Comparison of ENCODE assay signal across 8 mouse cellular contexts in the genomic region with DNA sequence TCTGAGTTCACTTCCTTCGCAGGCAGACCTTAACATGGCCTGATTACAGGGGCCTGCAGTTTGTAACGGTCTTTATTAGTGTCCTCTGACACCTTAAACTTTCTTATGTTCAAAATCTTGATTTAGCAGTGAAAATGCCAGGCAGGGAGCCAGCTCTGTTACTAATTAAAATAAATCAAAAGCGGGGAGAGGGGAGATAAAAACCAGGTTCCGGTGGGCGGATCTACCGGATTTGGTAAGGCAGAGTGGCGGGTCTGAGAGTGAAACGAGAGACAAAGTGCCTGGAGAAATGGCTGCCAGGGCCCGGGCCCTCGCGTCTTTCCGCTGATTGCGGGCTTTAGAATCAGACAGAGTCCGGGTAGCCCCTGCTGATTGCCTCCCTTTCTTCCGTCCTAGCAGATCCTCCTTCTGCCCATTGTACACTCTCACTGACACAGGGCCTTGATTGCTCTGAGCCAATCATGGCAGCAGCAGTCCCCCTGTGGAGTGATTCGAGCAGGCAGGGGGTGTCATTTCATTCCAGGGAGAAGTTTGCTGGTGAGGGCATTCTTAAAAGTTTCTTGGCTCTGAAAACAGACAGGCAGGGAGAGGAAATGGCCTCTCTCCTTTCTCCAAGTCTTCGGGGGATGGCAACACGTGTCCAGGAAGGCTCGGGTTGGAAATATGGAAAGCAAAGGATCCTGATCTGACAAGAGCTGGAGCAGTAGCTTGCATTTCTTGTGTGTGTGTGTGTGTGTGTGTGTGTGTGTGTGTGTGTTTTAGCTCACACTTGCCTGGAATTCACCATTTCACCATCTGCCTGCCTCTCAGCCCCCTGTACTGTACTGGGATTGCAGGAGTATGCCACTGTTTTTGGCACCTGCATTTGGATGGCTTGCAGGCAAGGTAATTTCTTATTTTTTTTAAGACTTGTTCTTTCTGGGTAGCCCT. TPM values are rescaled to one million over a fixed set of nuclear protein-coding genes. Genes with fewer than 3 reads are reported as not detected.
DNase-seq lines count a peak whose midpoint lies in the region; ATAC-seq and TF ChIP-seq lines count a peak whose summit lies in the region.
"Had no signal": no experiment of that assay in that cellular context is flagged by ENCODE, and none has a peak within 500 bp of the region (broad histone marks: within the 10 kb centered on the region; RNA-seq: fewer than 3 reads in every experiment).

No protein-coding gene starts in this region.

- DNase-seq in ES-E14 (ENCODE audit: low read depth, low spot score), result peak; percentile 37
- DNase-seq in embryo, embryonic 10.5 days (ENCODE audit: low spot score), result peak; percentile 87
- peak; percentile 69 for DNase-seq in hindbrain, embryonic 10.5 days (ENCODE audit: low spot score)
- no peak for DNase-seq in layer of hippocampus, postnatal 25 days (ENCODE audit: extremely low spot score in 1 of 2, low spot score in 1 of 2)

- peak overlapping the region; percentile 34 to 35 for H3K4me3 ChIP-seq in ES-E14 (ENCODE audit: insufficient read depth in 1 of 2, low read depth in 1 of 2, low read length in 2 of 2, poor library complexity in 1 of 2, severe bottlenecking in 1 of 2)
- peak overlapping the region; percentile 32 for H3K4me3 ChIP-seq in hindbrain, embryonic 10.5 days
- H3K4me3 ChIP-seq in limb, embryonic 12.5 days (replicated peaks), result 0 out of 2 replicates have a peak overlapping the region, but pooled peaks have one; percentile 11
- H3K4me3 ChIP-seq in neural tube, embryonic 15.5 days (replicated peaks), result peak overlapping the region; percentile 17; the same call in 1 of the 2 replicates
- H3K4me3 ChIP-seq: megakaryocyte, embryonic 14.5 days had no signal

- H3K9ac ChIP-seq in ES-E14 (ENCODE audit: insufficient read depth, low read depth, low read length, poor library complexity, severe bottlenecking), result peak overlapping the region; percentile 73
- H3K9ac ChIP-seq in limb, embryonic 12.5 days (replicated peaks), result peak overlapping the region; percentile 12; the same call in 1 of the 2 replicates
- H3K9ac ChIP-seq in neural tube, embryonic 15.5 days (replicated peaks), result peak overlapping the region; percentile 46

- ATAC-seq in limb, embryonic 12.5 days (ENCODE audit: insufficient number of reproducible peaks, insufficient read depth, low FRiP score, low TSS enrichment, low read depth), result peak; percentile 24; the same call in 1 of the 2 replicates
- peak; percentile 50; the same call in 1 of the 2 replicates for ATAC-seq in neural tube, embryonic 15.5 days (ENCODE audit: low FRiP score)
- ATAC-seq in frontal cortex, adult (ENCODE audit: low TSS enrichment), result no peak

- no peaks in the 10 kb centered on the region for H3K9me3 ChIP-seq in ES-E14 (ENCODE audit: control insufficient read depth, insufficient read depth, low read depth, low read length)
- H3K9me3 ChIP-seq in hindbrain, embryonic 10.5 days, result no peaks in the 10 kb centered on the region
- no peaks in the 10 kb centered on the region for H3K9me3 ChIP-seq in limb, embryonic 12.5 days
- H3K9me3 ChIP-seq in neural tube, embryonic 15.5 days (replicated peaks), result no peaks in the 10 kb centered on the region
- H3K9me3 ChIP-seq: megakaryocyte, embryonic 14.5 days had no signal

- in situ Hi-C loops in ES-E14 (cut with MboI; ENCODE audit: low sequenced_read_pairs in 2 of 2, unreplicated experiment in 2 of 2), result no loop called here

- peaks cover 10 to 26% of the 10 kb centered on the region in 2 experiments; a peak in 3 of 4 replicates for H3K4me1 ChIP-seq in ES-E14 (ENCODE audit: control insufficient read depth in 2 of 2, insufficient read depth in 2 of 2, low read length in 2 of 2, poor library complexity in 1 of 2)
- peaks cover 51% of the 10 kb centered on the region for H3K4me1 ChIP-seq in hindbrain, embryonic 10.5 days (replicated peaks)
- peaks cover 53% of the 10 kb centered on the region for H3K4me1 ChIP-seq in limb, embryonic 12.5 days (replicated peaks)
- peaks cover 31% of the 10 kb centered on the region for H3K4me1 ChIP-seq in neural tube, embryonic 15.5 days

- peak overlapping the region; percentile 94 for H3K27ac ChIP-seq in ES-E14 (ENCODE audit: insufficient read depth, low read depth, low read length, poor library complexity, severe bottlenecking)
- H3K27ac ChIP-seq in hindbrain, embryonic 10.5 days, result peak overlapping the region; percentile 94
- peak overlapping the region; percentile 99 for H3K27ac ChIP-seq in limb, embryonic 12.5 days
- peak overlapping the region; percentile 73 for H3K27ac ChIP-seq in neural tube, embryonic 15.5 days (replicated peaks)

- H3K27me3 ChIP-seq in hindbrain, embryonic 10.5 days (ENCODE audit: insufficient read depth, poor library complexity, severe bottlenecking), result no peaks in the 10 kb centered on the region
- H3K27me3 ChIP-seq in limb, embryonic 12.5 days, result no peaks in the 10 kb centered on the region
- no peaks in the 10 kb centered on the region for H3K27me3 ChIP-seq in neural tube, embryonic 15.5 days (replicated peaks)

- peak overlapping the region; percentile 34 for H3K4me2 ChIP-seq in limb, embryonic 12.5 days
- H3K4me2 ChIP-seq in neural tube, embryonic 15.5 days, result peak overlapping the region; percentile 49

- WGBS in hindbrain, embryonic 10.5 days, result 12% methylated on average over 19 of the region's 19 CpGs
- 4% methylated on average over 19 of the region's 19 CpGs for WGBS in limb, embryonic 12.5 days
- WGBS in neural tube, embryonic 15.5 days, result 8% methylated on average over 19 of the region's 19 CpGs

- H3K36me3 ChIP-seq in ES-E14 (ENCODE audit: control insufficient read depth, insufficient read depth, low read length, poor library complexity, severe bottlenecking), result no peaks in the 10 kb centered on the region
- H3K36me3 ChIP-seq in hindbrain, embryonic 10.5 days, result no peaks in the 10 kb centered on the region
- no peaks in the 10 kb centered on the region for H3K36me3 ChIP-seq in limb, embryonic 12.5 days
- H3K36me3 ChIP-seq in neural tube, embryonic 15.5 days, result no peaks in the 10 kb centered on the region

TF ChIP-seq in ES-E14, 5 proteins besides CTCF, POLR2A, EP300 and RAD21:
- no peak for TF ChIP-seq ZNF384 (IDR thresholded peaks at IDR 0.05; ENCODE audit: low read depth, low read length)
- TF ChIP-seq CHD2 (IDR thresholded peaks at IDR 0.05; ENCODE audit: low read depth, low read length), result no peak
- no peak for TF ChIP-seq HCFC1 (IDR thresholded peaks at IDR 0.05; ENCODE audit: borderline replicate concordance, insufficient read depth, low read length)
- no peak for TF ChIP-seq MAFK (IDR thresholded peaks at IDR 0.05; ENCODE audit: insufficient read depth, low read depth, low read length)
- no peak for TF ChIP-seq ZC3H11A (IDR thresholded peaks at IDR 0.05; ENCODE audit: borderline replicate concordance, low read depth, low read length)
TF ChIP-seq in ES-E14: peak in this region for 0.

RNA-seq across cellular contexts. Expression of gene Cpa2, which starts 14.5 kb away (rescaled TPM):
- 1.6 and 1.7 TPM in 2 replicates for total RNA-seq in ES-E14 (2012; rRNA removed)
- 19.6 and 20.0 TPM in 2 replicates for polyA plus RNA-seq in hindbrain, embryonic 10.5 days (2016; fragmentation: Nextera tagmentation; extraction: Ambion mirVana)
- polyA plus RNA-seq in limb, embryonic 12.5 days (2016; fragmentation: Nextera tagmentation; extraction: Ambion mirVana), result 23.7 and 28.1 TPM in 2 replicates
- polyA plus RNA-seq in neural tube, embryonic 15.5 days (2015; fragmentation: Nextera tagmentation; extraction: Ambion mirVana), result 11.3 and 20.3 TPM in 2 replicates
- 1 to 10 TPM; 1.2 to 1.4 TPM for total RNA-seq in layer of hippocampus, postnatal 25 days (2021)

RNA-seq across cellular contexts. Expression of gene Ssmem1, which starts 17.2 kb away (rescaled TPM):
- total RNA-seq in ES-E14 (2012; rRNA removed), result 0.37 and 0.58 TPM in 2 replicates
- 0.34 and 0.35 TPM in 2 replicates for polyA plus RNA-seq in hindbrain, embryonic 10.5 days (2016; fragmentation: Nextera tagmentation; extraction: Ambion mirVana)
- 0.50 TPM in 1 of 2 replicates, not detected in the other for polyA plus RNA-seq in limb, embryonic 12.5 days (2016; fragmentation: Nextera tagmentation; extraction: Ambion mirVana)
- not detected in 2 replicates for polyA plus RNA-seq in neural tube, embryonic 15.5 days (2015; fragmentation: Nextera tagmentation; extraction: Ambion mirVana)
- total RNA-seq in layer of hippocampus, postnatal 25 days (2021), result 1 to 10 TPM in 1 of 2 experiments, under 1 TPM in 1; 0.37 to 1.2 TPM

RNA-seq across cellular contexts. Expression of gene Tmem209, which starts 17.3 kb away (rescaled TPM):
- total RNA-seq in ES-E14 (2012; rRNA removed), result 104 and 138 TPM in 2 replicates
- 38.3 and 40.3 TPM in 2 replicates for polyA plus RNA-seq in hindbrain, embryonic 10.5 days (2016; fragmentation: Nextera tagmentation; extraction: Ambion mirVana)
- polyA plus RNA-seq in limb, embryonic 12.5 days (2016; fragmentation: Nextera tagmentation; extraction: Ambion mirVana), result 36.4 and 39.9 TPM in 2 replicates
- polyA plus RNA-seq in neural tube, embryonic 15.5 days (2015; fragmentation: Nextera tagmentation; extraction: Ambion mirVana), result 21.1 and 29.6 TPM in 2 replicates
- 10 to 100 TPM; 15.8 to 20.7 TPM for total RNA-seq in layer of hippocampus, postnatal 25 days (2021)

RNA-seq across cellular contexts. Expression of gene Cpa4, which starts 41.3 kb away (rescaled TPM):
- total RNA-seq in ES-E14 (2012; rRNA removed), result not detected in 2 replicates
- 1.4 and 2.5 TPM in 2 replicates for polyA plus RNA-seq in hindbrain, embryonic 10.5 days (2016; fragmentation: Nextera tagmentation; extraction: Ambion mirVana)
- polyA plus RNA-seq in limb, embryonic 12.5 days (2016; fragmentation: Nextera tagmentation; extraction: Ambion mirVana), result 1.9 TPM in 2 replicates
- polyA plus RNA-seq in neural tube, embryonic 15.5 days (2015; fragmentation: Nextera tagmentation; extraction: Ambion mirVana), result 0.54 and 0.75 TPM in 2 replicates
- total RNA-seq in layer of hippocampus, postnatal 25 days (2021), result not detected

Comparison
In these comparisons a context has a peak if more than half of its experiments do, and no peak if none do; other contexts are left out.
1. DNase-seq: peak in ES-E14 (single experiment), embryo, embryonic 10.5 days (single experiment) and hindbrain, embryonic 10.5 days (single experiment); none in layer of hippocampus, postnatal 25 days (0 of 2).
2. H3K9ac ChIP-seq: peak in every context shown above with its lines; median percentile 73 in ES-E14; 46 in neural tube, embryonic 15.5 days; 12 in limb, embryonic 12.5 days.
3. Peak in every context shown above with its lines, with median percentiles within 50 percentile points of each other: H3K27ac ChIP-seq and H3K4me3 ChIP-seq.